Mouse (Mus musculus): ENCODE data around the gene Cacnb1.
A peak's percentile ranks its signal among the peaks of the same experiment; 100 is the strongest.

The Cacnb1 gene

GRCm38 (mm10) chr11:98037871-98038270 is 15.0 kb upstream of the Cacnb1 start:
- DNase-seq = no peak

DNA sequence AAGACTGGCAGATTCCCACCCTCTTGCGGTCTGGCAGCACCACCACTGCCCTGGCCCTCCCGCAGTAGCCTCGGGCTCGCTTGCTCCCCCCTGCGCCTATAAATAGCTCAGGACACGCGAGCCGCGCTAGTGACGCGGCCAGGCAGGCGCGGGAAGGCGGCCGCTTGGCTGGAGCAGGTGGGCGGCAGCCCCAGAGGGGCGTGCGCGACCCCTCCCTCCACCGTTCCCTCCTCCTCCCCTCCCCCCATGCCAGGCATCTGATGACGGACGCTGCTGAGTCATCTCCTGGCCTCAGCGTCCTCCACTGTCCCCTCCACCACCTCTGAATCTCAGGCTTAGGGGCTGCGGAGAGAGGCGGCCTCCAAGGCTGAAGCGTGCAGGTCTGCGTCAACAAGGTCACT is 13.1 kb upstream of the Cacnb1 start:
- DNase-seq = peak; percentile 68

DNA sequence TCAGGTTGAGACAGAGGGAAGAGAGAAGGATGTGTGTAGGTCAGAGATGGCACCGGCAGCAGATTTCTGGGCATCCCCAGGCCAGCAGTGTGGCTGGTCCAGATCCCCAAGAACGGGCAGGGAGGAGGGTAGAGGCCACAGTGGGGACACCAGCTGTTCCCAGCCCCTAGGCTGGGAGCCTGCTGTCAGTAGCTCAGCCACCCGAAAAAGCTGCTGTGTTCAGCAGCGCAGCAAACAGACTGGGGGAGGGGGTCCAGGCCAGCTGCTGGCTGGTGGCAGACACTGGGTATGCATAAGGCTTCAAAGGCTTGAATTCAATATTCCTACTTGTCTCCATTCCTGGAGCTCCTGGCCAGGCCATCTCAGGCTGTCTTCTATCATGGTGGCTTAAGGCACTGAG is 12.0 kb upstream of the Cacnb1 start:
- DNase-seq = no peak

GRCm38 (mm10) chr11:98034061-98034460 is 11.2 kb upstream of the Cacnb1 start:
- no peak for DNase-seq

- DNase-seq = peak; percentile 70
Observed at GRCm38 (mm10) chr11:98031443-98031770, 8.6 kb upstream of the Cacnb1 start.

GRCm38 (mm10) chr11:98030701-98031442 is 8.0 kb upstream of the Cacnb1 start:
- no peak for DNase-seq

DNA sequence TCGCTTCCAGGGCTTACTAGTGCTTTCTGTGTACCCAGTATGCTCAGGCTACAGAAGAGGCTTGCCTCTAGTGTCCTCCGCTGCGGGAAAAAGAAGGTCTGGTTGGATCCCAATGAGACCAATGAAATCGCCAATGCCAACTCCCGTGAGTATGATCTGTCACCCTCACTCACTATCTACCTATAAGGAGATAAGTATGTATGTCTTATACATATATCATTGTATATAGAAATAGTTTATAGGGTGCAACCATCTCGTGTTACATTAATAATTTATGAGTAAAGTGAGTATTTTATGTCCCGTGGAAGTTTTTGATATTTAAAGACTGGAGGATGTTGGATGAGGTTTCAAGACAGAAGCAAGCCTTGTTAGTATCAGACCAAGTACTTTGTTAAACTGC is 5.0 kb upstream of the Cacnb1 start:
- no peak for DNase-seq

GRCm38 (mm10) chr11:98027297-98027688 is 4.5 kb upstream of the Cacnb1 start:
- no peak for DNase-seq

DNA sequence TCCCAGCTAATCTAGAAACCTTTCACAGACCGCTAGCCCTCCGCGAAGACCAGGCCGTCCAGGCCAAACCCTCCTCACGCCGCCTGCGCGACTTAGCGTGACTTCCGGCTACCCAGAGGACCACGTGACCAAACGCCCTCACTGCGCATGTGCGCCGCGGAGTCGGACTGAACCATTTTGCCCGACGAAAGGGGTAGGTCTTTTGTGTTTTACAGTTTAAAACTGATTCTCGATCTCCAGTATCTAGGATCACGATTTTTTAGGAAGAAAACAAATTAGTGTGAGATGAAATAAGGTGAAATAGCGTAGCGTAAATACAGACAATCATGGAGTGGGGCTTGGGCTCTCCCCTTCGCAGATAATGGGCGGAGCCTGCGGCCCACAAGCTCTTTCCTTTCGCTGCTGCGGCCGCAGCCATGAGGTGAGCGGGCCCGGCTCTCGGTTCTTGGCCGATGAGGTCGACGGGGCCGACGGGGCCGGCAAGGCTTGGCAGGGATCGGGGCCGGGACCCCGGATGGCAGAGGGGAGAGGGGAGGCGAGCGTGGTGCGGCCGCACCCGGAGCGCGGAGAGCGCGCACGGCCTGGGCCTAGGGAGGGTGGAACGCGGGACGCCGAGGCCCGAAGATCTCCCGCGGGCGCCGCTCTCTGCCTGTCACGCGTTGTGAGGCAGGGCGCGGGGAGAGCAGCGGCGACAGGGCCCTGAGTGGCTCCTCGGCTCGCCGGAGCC is 3.9 kb upstream of the Cacnb1 start, which contains the start of gene Rpl19:
TSS of gene Rpl19 (plus strand) at position 141 of the 727 bp plus-strand sequence.
- DNase-seq = peak; percentile 93

DNA sequence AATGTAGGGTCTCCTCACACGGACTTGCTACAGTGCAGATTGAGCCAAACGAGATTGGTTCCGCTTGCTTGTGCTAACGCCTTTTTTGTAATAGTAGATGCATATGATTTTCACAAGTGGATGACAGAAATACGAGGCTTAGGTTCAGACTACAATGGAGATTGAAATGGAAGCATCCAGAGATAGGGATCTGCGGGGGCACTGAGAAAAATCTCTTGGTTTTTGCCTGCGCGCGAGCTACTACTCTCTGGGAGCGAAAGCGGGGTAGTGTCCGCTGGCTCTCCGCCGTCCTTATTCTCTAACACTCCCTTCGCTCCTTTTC is 3.4 kb upstream of the Cacnb1 start:
- no peak for DNase-seq

DNA sequence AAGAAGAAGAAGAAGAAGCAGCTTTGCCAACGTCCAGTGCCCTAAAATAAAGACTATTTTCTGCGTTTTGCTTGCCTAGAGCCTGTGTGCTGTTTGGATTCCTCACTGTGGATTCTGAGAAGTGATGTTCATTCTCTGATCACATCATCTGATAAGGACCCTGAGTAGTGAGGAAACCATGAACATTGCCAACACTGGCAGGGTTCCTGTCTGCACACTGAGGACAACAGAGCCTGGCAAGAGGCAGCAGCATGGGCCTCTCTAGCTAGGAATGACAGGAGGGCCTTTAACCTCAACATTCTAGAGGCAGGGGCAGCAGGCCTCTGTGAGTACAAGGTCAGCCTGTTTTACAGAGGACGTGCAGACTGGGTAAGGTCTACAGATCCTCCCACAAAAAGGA is 1.7 kb upstream of the Cacnb1 start:
- DNase-seq = no peak

DNA sequence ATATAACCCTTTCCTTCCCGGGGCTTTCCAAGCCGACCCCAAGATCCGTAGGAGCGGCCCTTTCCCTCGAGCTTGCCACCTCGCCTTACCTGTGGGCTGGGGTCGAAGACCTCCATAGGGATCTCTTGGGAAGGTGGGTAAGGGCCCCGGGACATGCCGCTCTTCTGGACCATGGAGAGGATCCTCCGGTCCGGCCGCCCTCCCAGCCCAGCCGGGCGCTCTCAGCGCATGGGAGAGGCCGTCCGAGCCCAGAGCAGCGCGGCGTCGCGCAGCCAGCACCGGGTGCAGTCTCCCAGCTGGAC is 630 bp downstream of the Cacnb1 start:
- no peak for DNase-seq

- peak; percentile 50 for DNase-seq
Observed at GRCm38 (mm10) chr11:98021565-98022252, 1.1 kb downstream of the Cacnb1 start.

- DNase-seq = no peak
Observed at GRCm38 (mm10) chr11:98021118-98021517, 1.7 kb downstream of the Cacnb1 start.

DNA sequence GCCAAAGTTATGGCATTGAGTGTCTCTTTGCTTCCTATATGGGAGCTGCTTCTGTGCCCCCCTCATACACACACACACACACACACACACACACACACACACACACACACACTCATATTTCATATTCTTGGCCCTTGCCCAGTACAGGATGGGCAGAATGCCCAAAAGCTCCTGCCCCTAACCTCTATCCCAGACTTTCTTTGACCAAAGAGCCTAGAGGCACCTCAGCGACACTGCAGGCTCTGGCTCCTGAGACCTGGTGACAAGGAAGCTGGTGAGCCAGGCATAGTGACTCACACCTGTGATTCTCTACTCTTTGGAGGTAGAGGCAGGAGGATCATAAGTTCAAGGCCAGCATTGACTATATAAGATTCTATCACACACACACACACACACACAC is 2.1 kb downstream of the Cacnb1 start:
- no peak for DNase-seq

DNA sequence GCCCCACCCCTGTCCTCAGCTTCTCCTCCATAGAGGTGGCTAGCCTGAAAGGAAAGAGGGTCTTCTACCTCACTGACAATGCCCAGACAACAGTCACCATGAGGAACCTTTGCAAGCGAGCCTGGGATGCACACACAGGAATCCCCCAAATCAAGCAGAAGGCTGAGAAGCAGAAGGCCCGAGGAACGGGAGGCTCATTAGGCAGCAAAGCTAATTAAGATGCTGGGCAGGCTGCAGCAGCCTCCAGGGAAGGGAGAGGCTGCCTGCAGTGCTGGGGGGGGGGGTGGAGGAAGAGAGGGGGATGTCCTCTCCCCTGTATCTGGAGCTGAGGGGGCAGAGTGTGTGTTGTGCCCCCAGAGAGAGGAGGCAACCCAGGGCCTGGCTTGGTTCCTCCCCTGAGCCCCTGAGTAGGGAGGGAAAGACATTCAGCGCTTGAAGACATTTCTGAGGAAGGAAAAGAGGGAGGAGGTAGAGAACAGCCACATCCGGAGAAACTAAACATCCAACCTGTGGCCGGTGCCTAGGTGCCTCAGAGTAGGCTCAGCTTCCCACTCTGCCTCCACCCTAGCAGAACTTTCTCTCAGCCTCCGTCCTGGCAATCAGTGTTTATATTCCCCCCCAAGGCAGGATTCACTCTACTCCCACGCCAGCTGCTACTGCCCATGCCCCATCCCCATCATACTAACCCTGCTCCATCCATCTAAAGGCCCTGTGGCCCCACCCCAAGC is 2.8 kb downstream of the Cacnb1 start:
- no peak for DNase-seq

GRCm38 (mm10) chr11:98018858-98019641 is 3.8 kb downstream of the Cacnb1 start:
- DNase-seq = no peak

- no peak for DNase-seq
Observed at GRCm38 (mm10) chr11:98018222-98018621, 4.6 kb downstream of the Cacnb1 start.

DNA sequence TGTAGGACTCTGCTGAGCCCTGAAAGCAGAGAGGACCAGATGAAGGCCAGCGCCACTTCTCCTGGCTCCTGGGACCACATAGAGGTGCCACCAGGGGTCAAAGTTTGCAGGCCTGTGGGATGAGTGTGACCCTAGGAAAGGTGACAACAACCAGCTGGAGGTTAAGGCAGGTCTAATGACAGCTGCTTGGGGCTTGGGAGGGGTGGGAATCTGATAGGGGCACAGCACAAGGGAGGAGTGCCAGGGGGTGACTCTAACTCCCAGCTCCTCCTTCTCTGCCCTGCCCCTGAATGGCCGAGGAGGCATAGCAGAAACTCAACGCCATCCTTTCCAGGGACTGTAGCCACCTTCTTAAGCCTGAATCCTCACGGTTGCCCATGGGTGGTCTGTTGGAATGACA is 6.0 kb downstream of the Cacnb1 start:
- DNase-seq = no peak

- no peak for DNase-seq
Observed at GRCm38 (mm10) chr11:98016177-98016576, 6.7 kb downstream of the Cacnb1 start.

DNA sequence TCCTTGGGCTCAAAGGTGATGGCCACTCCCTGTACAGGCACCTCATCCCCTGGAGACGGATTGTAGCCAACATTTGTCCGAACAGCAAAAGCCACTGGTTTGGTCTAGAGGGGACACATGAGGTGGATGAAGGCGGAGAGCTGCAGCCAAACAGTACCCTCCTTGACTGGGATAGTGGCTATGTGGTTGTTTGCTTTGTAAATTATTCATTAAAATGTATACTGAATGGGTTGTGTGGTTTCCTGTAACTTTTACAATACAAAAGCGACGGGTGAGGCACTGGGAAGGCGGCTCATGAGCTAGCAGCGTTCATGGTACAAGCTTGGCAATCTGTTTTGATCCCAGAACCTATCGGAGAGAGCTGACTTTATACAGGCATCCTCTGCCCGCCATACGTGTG is 10.0 kb downstream of the Cacnb1 start:
- DNase-seq = no peak

GRCm38 (mm10) chr11:98011716-98012115 is 11.1 kb downstream of the Cacnb1 start:
- no peak for DNase-seq

DNA sequence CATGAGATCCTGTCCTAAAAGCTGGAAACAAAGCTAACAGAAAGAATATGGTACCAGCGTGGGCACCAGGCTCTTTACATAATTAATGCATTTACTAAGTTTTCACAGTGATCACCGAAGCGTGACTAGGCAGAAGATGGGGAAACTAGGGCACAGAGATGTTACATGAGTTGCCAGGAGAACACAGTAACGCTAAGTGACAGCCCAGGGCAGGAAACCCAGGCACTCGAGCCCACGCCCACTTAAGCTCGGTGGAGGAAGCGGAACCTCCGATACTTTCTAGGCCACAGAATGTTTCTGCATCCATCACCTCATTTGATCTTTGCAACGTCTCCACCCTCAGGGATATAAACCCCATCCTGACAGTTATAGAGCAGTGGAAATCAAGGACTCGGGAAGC is 14.7 kb downstream of the Cacnb1 start:
- no peak for DNase-seq

Measured in cerebellum, adult 11 months (tissue).